Mouse (Mus musculus) spleen, adult 2 months (tissue): ENCODE measurements around the gene Impdh1.

Experiments used
- CTCF ChIP-seq: fragments of 200-500 bp; IDR thresholded peaks from 2 replicates; pipeline ENCODE4 v1.5.1; 2011; ENCODE audit warnings: mild to moderate bottlenecking, inconsistent platforms; ENCODE audit not compliant: insufficient read depth, insufficient read length, insufficient replicate concordance; ENCODE audit errors: extremely low read depth
- POLR2A ChIP-seq: fragments of 200-500 bp; IDR thresholded peaks from 2 replicates; pipeline ENCODE4 v1.6.1; 2011; ENCODE audit warnings: low read depth, low read length, inconsistent platforms

GRCm38 (mm10) chr6:29160786-29161185 lies 55.4 kb downstream of the Impdh1 start:
- TF ChIP-seq POLR2A: no peak
- TF ChIP-seq CTCF: no peak
